Mouse (Mus musculus) lung, embryonic 15.5 days (tissue): ENCODE measurements at regions not wholly inside any gene's neighbourhood (a gene's known extent, or its start where the extent isn't known, plus 50 kb on each side); places are given as distances from the start of the nearest gene placed in this dataset.
A peak's percentile ranks its signal among the peaks of the same experiment; 100 is the strongest.

Experiments
- ATAC-seq: fragments of 200-750 bp; cut with Nextera tagmentation; 2 replicates; pipeline ENCODE4 v1.8.0; 2017; ENCODE audit warnings: moderate number of reproducible peaks, borderline replicate concordance; ENCODE audit not compliant: low FRiP score, low TSS enrichment; ENCODE audit errors: extremely low read depth
- H3K27ac ChIP-seq: fragments of 300-500 bp; sonication (generic); 2 replicates; pipeline ENCODE4 v1.5.1; 2015; ENCODE audit warnings: moderate library complexity, mild to moderate bottlenecking, inconsistent platforms
- H3K27me3 ChIP-seq: fragments of 300-500 bp; sonication (generic); 2 replicates; pipeline ENCODE4 v1.6.1; 2015; ENCODE audit warnings: inconsistent platforms
- H3K36me3 ChIP-seq: fragments of 300-500 bp; sonication (generic); 2 replicates; pipeline ENCODE4 v1.6.1; 2015; ENCODE audit warnings: inconsistent platforms
- H3K4me1 ChIP-seq: fragments of 300-500 bp; sonication (generic); 2 replicates; pipeline ENCODE4 v1.6.1; 2015; ENCODE audit warnings: inconsistent platforms
- H3K4me2 ChIP-seq: fragments of 300-500 bp; sonication (generic); 2 replicates; pipeline ENCODE4 v1.6.1; 2015; ENCODE audit warnings: inconsistent platforms, mild to moderate bottlenecking, moderate library complexity
- H3K4me3 ChIP-seq: fragments of 300-500 bp; sonication (generic); 2 replicates; pipeline ENCODE4 v1.5.1; 2015; ENCODE audit warnings: mild to moderate bottlenecking, inconsistent platforms
- H3K9ac ChIP-seq: fragments of 300-500 bp; sonication (generic); 2 replicates; pipeline ENCODE4 v1.6.1; 2015; ENCODE audit warnings: inconsistent platforms
- H3K9me3 ChIP-seq: fragments of 300-500 bp; sonication (generic); 2 replicates; pipeline ENCODE4 v1.6.1; 2016; ENCODE audit warnings: inconsistent platforms
- WGBS: fragments of 180-500 bp; shearing (Covaris S2); methylation state at CpG from one replicate; pipeline ENCODE4 v1.1.7; 2015; 5-methylcytosine and 5-hydroxymethylcytosine counted together

DNA sequence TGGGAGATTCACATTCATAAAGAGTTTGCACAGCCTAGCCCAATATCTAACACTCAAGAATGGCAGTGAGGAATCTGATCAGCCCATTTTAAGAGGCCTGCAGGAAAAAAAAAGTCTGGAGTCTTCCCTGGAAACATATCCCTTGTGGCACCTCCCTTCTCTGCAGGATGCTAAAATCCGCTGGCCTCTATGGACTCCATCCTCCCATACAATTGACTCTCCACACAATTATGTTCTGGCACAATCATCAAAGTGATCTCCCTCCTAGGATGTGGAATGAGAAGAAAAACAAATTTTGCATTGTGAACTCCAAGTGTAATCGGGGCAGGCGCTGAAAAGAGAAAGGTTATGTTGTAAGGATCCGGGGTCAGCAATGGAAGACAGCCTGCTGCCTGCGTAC lies 442.7 kb upstream of the A1bg start:
- WGBS: 50% methylated on average over 5 of the region's 5 CpGs
- Histone ChIP-seq H3K27ac (peak overlapping the region; percentile 67), H3K27me3 (no peaks in the 10 kb centered on the region)

DNA sequence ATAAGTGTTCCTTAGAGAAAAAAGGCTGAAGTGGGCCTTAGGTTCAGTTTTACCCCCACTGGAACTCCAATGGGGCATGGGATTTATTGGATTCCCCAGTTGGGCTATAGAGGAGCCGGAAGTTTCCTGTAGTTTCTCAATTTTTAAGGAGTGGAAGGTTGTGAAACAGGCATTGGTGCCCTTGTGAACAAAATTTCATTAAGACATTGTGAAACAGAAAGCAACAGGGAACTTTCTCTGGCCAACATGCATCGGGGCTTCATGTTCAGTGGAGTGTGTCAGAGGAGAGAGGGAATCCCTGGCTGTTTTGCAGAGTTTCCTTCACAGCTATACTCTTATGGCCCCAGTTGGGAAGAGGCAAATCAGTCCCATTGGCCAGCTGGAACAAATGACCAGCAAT lies 441.6 kb upstream of the A1bg start:
- Histone ChIP-seq H3K9ac (no peak overlapping the region), H3K4me2 (no peak overlapping the region), H3K36me3 (no peaks in the 10 kb centered on the region), H3K4me1 (peaks cover 12% of the 10 kb centered on the region), H3K4me3 (no peak overlapping the region), H3K27ac (no peak overlapping the region), H3K9me3 (no peaks in the 10 kb centered on the region), H3K27me3 (no peaks in the 10 kb centered on the region)
- ATAC-seq: no peak
- whole genome bisulfite sequencing: 90% methylated on average over 2 of the region's 2 CpGs

More for the DNA sequence above, 442.7 kb upstream of the A1bg start:
- no peak overlapping the region for H3K9ac ChIP-seq
- H3K4me2 ChIP-seq: no peak overlapping the region
- no peaks in the 10 kb centered on the region for H3K36me3 ChIP-seq
- ATAC-seq: 0 out of 2 replicates have a peak, but pooled peaks have one; percentile 17
- no peaks in the 10 kb centered on the region for H3K9me3 ChIP-seq
- no peak overlapping the region for H3K4me3 ChIP-seq
- H3K4me1 ChIP-seq: peaks cover 12% of the 10 kb centered on the region

GRCm38 (mm10) chr15:61361254-61361653 lies 438.4 kb upstream of the A1bg start:
- Histone ChIP-seq H3K4me3 (no peak overlapping the region), H3K36me3 (no peaks in the 10 kb centered on the region), H3K9ac (no peak overlapping the region), H3K4me2 (no peak overlapping the region), H3K27me3 (no peaks in the 10 kb centered on the region), H3K9me3 (no peaks in the 10 kb centered on the region), H3K27ac (no peak overlapping the region), H3K4me1 (peaks cover 8% of the 10 kb centered on the region)
- WGBS: 56% methylated on average over 3 of the region's 3 CpGs
- no peak for ATAC-seq

DNA sequence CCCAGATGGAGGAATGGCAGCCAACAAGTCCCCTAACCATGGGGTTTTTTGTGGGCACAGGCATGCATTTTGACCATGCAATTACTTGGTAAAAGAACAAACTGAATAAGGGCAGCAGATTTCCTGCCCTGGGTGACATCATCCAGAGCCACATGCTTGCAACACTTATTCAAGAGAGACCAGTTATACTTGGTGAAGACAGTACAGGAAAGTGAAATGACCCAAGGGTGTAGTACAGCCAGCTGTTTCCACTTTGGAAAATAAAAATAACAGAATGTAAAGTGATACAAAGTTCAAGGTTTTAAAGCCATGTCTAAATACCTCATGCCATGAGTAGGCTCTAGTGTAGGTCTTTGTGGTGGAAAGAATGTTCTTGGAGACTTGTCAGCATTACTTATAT lies 432.5 kb upstream of the A1bg start:
- ATAC-seq: no peak
- H3K9ac ChIP-seq: no peak overlapping the region

GRCm38 (mm10) chr15:61351729-61352342 lies 429.0 kb upstream of the A1bg start:
- Histone ChIP-seq H3K27ac (peak overlapping the region; percentile 78), H3K27me3 (no peaks in the 10 kb centered on the region), H3K9ac (no peak overlapping the region), H3K4me3 (no peak overlapping the region), H3K9me3 (no peaks in the 10 kb centered on the region), H3K4me2 (no peak overlapping the region), H3K4me1 (peaks cover 7% of the 10 kb centered on the region; the same call in 1 of the 2 replicates), H3K36me3 (no peaks in the 10 kb centered on the region)
- WGBS: 43% methylated on average over 5 of the region's 5 CpGs
- no peak for ATAC-seq

More for the DNA sequence above, 432.5 kb upstream of the A1bg start:
- Histone ChIP-seq H3K27me3 (no peaks in the 10 kb centered on the region), H3K4me2 (no peak overlapping the region), H3K27ac (no peak overlapping the region), H3K4me1 (peaks cover 7% of the 10 kb centered on the region; the same call in 1 of the 2 replicates), H3K9me3 (no peaks in the 10 kb centered on the region), H3K36me3 (no peaks in the 10 kb centered on the region), H3K4me3 (no peak overlapping the region)

DNA sequence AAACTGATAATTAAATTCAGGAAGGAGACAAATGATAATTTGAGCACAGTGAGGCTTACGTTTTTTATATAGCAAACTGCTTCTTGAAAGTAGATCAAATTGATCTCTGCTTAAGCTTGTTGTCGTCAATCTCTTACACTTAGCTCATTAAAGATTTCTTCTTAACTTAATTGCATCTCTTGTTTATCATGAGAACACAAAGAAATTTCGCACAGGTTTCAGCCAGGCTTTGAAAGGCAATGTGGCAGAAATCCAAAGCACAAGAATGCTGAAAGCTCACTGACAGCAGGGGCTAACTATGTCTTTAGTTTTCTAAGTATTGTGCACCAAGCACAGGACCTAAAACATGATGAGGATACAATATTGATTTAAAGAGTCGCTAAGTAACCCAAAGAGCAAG lies 422.3 kb upstream of the A1bg start:
- no peak overlapping the region for H3K27ac ChIP-seq
- no peak overlapping the region for H3K9ac ChIP-seq
- H3K4me2 ChIP-seq: no peak overlapping the region
- 51% methylated on average over 4 of the region's 4 CpGs for WGBS
- H3K27me3 ChIP-seq: no peaks in the 10 kb centered on the region
- no peaks in the 10 kb centered on the region for H3K9me3 ChIP-seq
- no peak overlapping the region for H3K4me3 ChIP-seq
- peaks cover 7% of the 10 kb centered on the region; the same call in 1 of the 2 replicates for H3K4me1 ChIP-seq
- no peak for ATAC-seq
- H3K36me3 ChIP-seq: no peaks in the 10 kb centered on the region

DNA sequence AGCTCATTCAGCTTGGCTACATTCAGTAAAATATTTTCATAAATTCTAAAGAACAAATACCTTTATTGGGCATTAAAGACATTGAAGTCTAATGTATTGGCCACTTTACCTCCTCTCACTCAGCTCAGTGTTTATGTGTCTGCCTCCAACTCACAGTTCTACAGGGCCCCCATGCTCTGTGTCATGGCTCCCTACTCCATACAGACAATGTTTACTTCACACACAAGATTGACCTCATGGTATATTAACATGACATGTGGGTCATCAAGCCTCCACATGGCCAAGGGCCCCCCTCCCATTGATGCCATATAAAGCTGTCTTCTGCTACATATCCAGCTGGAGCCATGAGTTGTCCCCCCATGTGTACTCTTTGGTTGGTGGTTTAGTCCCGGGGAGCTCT lies 419.8 kb upstream of the A1bg start:
- 86% methylated on average over 1 of the region's 1 CpGs for WGBS
- no peak overlapping the region for H3K4me3 ChIP-seq
- no peaks in the 10 kb centered on the region for H3K9me3 ChIP-seq
- H3K27me3 ChIP-seq: no peaks in the 10 kb centered on the region
- H3K4me2 ChIP-seq: no peak overlapping the region
- ATAC-seq: no peak
- H3K9ac ChIP-seq: no peak overlapping the region
- no peak overlapping the region for H3K27ac ChIP-seq
- no peaks in the 10 kb centered on the region for H3K36me3 ChIP-seq
- H3K4me1 ChIP-seq: peaks cover 7% of the 10 kb centered on the region; the same call in 1 of the 2 replicates

DNA sequence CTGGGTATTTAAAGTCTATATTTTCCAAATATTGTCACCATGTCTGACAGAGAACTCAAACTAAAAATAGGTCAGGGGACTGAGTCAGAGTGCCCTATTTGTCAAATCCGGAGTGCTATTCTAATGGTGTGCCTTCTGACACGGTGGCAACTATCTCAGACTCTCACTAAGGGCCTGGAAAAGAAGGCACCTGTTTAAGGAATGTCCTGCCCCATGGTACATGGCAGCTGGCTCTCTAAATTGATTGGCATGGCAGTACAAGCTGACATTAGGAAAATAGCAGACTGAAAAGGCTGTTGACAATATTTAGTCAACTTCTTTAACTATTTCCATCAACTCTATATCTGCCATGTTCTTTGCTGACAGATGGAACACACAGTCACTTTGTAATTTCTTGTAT lies 405.1 kb upstream of the A1bg start:
- Histone ChIP-seq H3K36me3 (no peaks in the 10 kb centered on the region), H3K27me3 (no peaks in the 10 kb centered on the region), H3K9me3 (no peaks in the 10 kb centered on the region), H3K27ac (no peak overlapping the region), H3K4me3 (no peak overlapping the region), H3K9ac (no peak overlapping the region), H3K4me1 (no peaks in the 10 kb centered on the region), H3K4me2 (no peak overlapping the region)
- no peak for ATAC-seq
- WGBS: 70% methylated on average over 2 of the region's 2 CpGs

- no peak for ATAC-seq
- Histone ChIP-seq H3K36me3 (no peaks in the 10 kb centered on the region), H3K9me3 (no peaks in the 10 kb centered on the region), H3K4me1 (no peaks in the 10 kb centered on the region), H3K4me2 (no peak overlapping the region), H3K27ac (no peak overlapping the region), H3K9ac (no peak overlapping the region), H3K4me3 (no peak overlapping the region), H3K27me3 (no peaks in the 10 kb centered on the region)
- 91% methylated on average over 7 of the region's 7 CpGs for WGBS
These were observed 399.4 kb upstream of the A1bg start for GRCm38 (mm10) chr15:61322243-61322642.

DNA sequence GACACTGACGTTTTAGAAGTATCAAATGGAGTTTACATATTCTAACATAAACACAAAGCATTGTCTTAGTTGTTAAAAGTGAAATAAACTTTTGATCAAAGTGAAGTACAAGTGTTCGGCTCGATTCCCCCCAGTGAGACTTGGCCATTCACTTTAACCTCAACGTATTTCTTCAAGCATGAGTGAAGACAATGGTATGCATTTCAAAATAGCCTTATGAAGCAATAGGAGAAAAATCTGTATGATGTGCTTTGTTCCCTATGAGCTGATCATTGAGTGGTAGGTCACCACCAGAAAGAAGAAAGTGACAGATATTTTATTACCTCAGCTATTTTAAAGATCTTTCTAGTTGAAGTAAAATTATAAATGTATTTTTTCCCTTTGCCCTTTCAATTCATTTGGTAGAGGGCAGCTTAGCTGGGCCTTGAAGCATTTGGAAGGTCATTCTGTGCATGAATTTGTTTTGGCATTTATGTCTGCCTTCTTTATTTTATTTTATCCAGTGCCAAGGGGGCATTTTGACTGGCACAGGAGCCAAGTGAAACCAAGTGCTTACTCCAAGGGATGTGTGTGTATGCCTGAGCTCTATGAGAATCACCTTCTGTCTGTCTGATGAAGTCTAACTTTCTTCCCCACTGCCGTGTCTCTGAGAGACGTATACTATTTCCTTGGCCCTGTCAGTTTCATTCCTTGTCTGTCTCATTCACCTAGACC lies 386.8 kb upstream of the A1bg start:
- ATAC-seq: no peak
- Histone ChIP-seq H3K4me1 (no peaks in the 10 kb centered on the region), H3K27me3 (no peaks in the 10 kb centered on the region), H3K36me3 (no peaks in the 10 kb centered on the region), H3K9ac (no peak overlapping the region), H3K4me2 (no peak overlapping the region), H3K4me3 (no peak overlapping the region), H3K9me3 (no peaks in the 10 kb centered on the region), H3K27ac (no peak overlapping the region)
- 50% methylated on average over 6 of the region's 6 CpGs for WGBS

GRCm38 (mm10) chr15:61308936-61309335 lies 386.1 kb upstream of the A1bg start:
- Histone ChIP-seq H3K4me2 (no peak overlapping the region), H3K9me3 (no peaks in the 10 kb centered on the region), H3K4me3 (no peak overlapping the region), H3K27ac (no peak overlapping the region), H3K27me3 (no peaks in the 10 kb centered on the region), H3K4me1 (no peaks in the 10 kb centered on the region), H3K36me3 (no peaks in the 10 kb centered on the region), H3K9ac (no peak overlapping the region)
- 74% methylated on average over 4 of the region's 4 CpGs for WGBS
- no peak for ATAC-seq

- Histone ChIP-seq H3K9me3 (no peaks in the 10 kb centered on the region), H3K27ac (no peak overlapping the region), H3K9ac (no peak overlapping the region), H3K4me3 (no peak overlapping the region), H3K36me3 (no peaks in the 10 kb centered on the region), H3K27me3 (no peaks in the 10 kb centered on the region), H3K4me1 (no peaks in the 10 kb centered on the region), H3K4me2 (no peak overlapping the region)
- WGBS: 67% methylated on average over 3 of the region's 3 CpGs
- no peak for ATAC-seq
These were observed 381.7 kb upstream of the A1bg start for GRCm38 (mm10) chr15:61304546-61304945.
